Mouse (Mus musculus) kidney, adult 9 months (tissue): ENCODE data around the gene Gdpd5.
"Not testable (repeated sequence)": the region's sequence is repeated elsewhere in the genome, so short reads cannot be mapped to it uniquely, and the experiment has no call there.

Source experiments
- DNase-seq: peaks from one replicate; pipeline ENCODE4 v3.0.0; 2022

Gdpd5 gene

GRCm38 (mm10) chr7:99374325-99374724 is 6.9 kb upstream of the Gdpd5 start:
- not testable (repeated sequence) for DNase-seq

- DNase-seq = peak; percentile 82
These were observed 5.8 kb upstream of the Gdpd5 start for GRCm38 (mm10) chr7:99375455-99375854.

GRCm38 (mm10) chr7:99378870-99379269 is 2.3 kb upstream of the Gdpd5 start:
- no peak for DNase-seq

GRCm38 (mm10) chr7:99380491-99381213 is 562 bp upstream of the Gdpd5 start:
- DNase-seq = no peak

- DNase-seq = peak; percentile 18
These were observed 1.1 kb downstream of the Gdpd5 start for GRCm38 (mm10) chr7:99382088-99383000.

GRCm38 (mm10) chr7:99383246-99383645 is 2.0 kb downstream of the Gdpd5 start:
- no peak for DNase-seq

- peak; percentile 47 for DNase-seq
These were observed 2.9 kb downstream of the Gdpd5 start for GRCm38 (mm10) chr7:99384101-99384611.

- DNase-seq = no peak
These were observed 4.8 kb downstream of the Gdpd5 start for GRCm38 (mm10) chr7:99386030-99386429.

- no peak for DNase-seq
These were observed 5.6 kb downstream of the Gdpd5 start for GRCm38 (mm10) chr7:99386811-99387210.

- no peak for DNase-seq
These were observed 6.1 kb downstream of the Gdpd5 start for GRCm38 (mm10) chr7:99387356-99387755.

GRCm38 (mm10) chr7:99390559-99390958 is 9.3 kb downstream of the Gdpd5 start:
- DNase-seq = no peak

GRCm38 (mm10) chr7:99392696-99393095 is 11.5 kb downstream of the Gdpd5 start:
- no peak for DNase-seq

- DNase-seq = no peak
These were observed 12.6 kb downstream of the Gdpd5 start for GRCm38 (mm10) chr7:99393711-99394325.

GRCm38 (mm10) chr7:99395385-99395784 is 14.2 kb downstream of the Gdpd5 start:
- no peak for DNase-seq

GRCm38 (mm10) chr7:99395908-99396616 is 14.8 kb downstream of the Gdpd5 start:
- no peak for DNase-seq

GRCm38 (mm10) chr7:99396994-99397659 is 15.9 kb downstream of the Gdpd5 start:
- DNase-seq = no peak

- DNase-seq = no peak
These were observed 20.2 kb downstream of the Gdpd5 start for GRCm38 (mm10) chr7:99401373-99401772.

GRCm38 (mm10) chr7:99402477-99402876 is 21.3 kb downstream of the Gdpd5 start:
- no peak for DNase-seq

- DNase-seq = no peak
These were observed 22.0 kb downstream of the Gdpd5 start for GRCm38 (mm10) chr7:99403254-99403653.

- DNase-seq = no peak
These were observed 23.0 kb downstream of the Gdpd5 start for GRCm38 (mm10) chr7:99404031-99404735.

- DNase-seq = no peak
These were observed 24.4 kb downstream of the Gdpd5 start for GRCm38 (mm10) chr7:99405386-99406155.
